Mouse (Mus musculus): ENCODE data around the gene Agbl4. TPM values are rescaled to one million over a fixed set of nuclear protein-coding genes. Genes with fewer than 3 reads are reported as not detected.
A peak's percentile ranks its signal among the peaks of the same experiment; 100 is the strongest.

The Agbl4 gene
- polyA plus RNA-seq, 1 experiment from 2014 or later = 2.7 TPM

DNA sequence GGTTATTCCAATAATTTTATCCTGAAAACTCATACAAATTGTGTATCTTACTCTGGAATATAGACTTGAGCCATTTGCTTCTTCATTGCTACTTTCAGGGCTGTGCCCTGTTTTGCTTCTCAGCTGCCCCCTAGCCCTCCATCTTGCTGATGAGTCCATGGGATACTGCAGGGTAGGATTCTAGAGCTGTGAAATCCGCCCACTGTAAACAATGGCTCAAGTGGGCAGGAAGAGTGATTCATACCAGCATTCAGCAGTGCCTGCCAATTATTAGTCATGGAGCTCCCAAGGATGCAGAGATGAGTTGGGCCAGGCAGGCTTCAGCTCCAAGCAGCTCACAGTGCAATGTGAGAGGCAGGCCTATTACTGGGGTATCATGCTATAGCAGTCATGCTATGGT is 1200.5 kb downstream of the Agbl4 start:
- Histone ChIP-seq H3K4me3 (replicated peaks; ENCODE audit: low read length) (no peak overlapping the region), H3K27me3 (replicated peaks; ENCODE audit: control insufficient read depth, insufficient read depth, low read length) (no peaks in the 10 kb centered on the region)

GRCm38 (mm10) chr4:111603194-111603593 is 1205.7 kb downstream of the Agbl4 start:
- no peaks in the 10 kb centered on the region for H3K9me3 ChIP-seq (ENCODE audit: control insufficient read depth, low read length)
- H3K27me3 ChIP-seq (replicated peaks; ENCODE audit: control insufficient read depth, insufficient read depth, low read length) = no peaks in the 10 kb centered on the region
- H3K4me1 ChIP-seq (replicated peaks; ENCODE audit: control insufficient read depth, insufficient read depth, low read length) = peaks cover under 1% of the 10 kb centered on the region; the same call in 1 of the 2 replicates
- WGBS = 88% methylated on average over 2 of the region's 2 CpGs
- no peak overlapping the region for H3K4me2 ChIP-seq (ENCODE audit: low read length)
- H3K27ac ChIP-seq (ENCODE audit: low read length) = no peak overlapping the region
- no peak overlapping the region for H3K4me3 ChIP-seq (replicated peaks; ENCODE audit: low read length)
- H3K9ac ChIP-seq (replicated peaks; ENCODE audit: low read depth, low read length) = no peak overlapping the region
- ATAC-seq = no peak
- no peaks in the 10 kb centered on the region for H3K36me3 ChIP-seq (ENCODE audit: control insufficient read depth, insufficient read depth)

More for the DNA sequence above, 1200.5 kb downstream of the Agbl4 start:
- H3K9ac ChIP-seq (replicated peaks; ENCODE audit: low read depth, low read length) = no peak overlapping the region
- no peak overlapping the region for H3K27ac ChIP-seq (ENCODE audit: low read length)
- peaks cover 13% of the 10 kb centered on the region for H3K4me1 ChIP-seq (replicated peaks; ENCODE audit: control insufficient read depth, insufficient read depth, low read length)
- H3K4me2 ChIP-seq (ENCODE audit: low read length) = no peak overlapping the region
- H3K36me3 ChIP-seq (ENCODE audit: control insufficient read depth, insufficient read depth) = no peaks in the 10 kb centered on the region
- WGBS = 58% methylated on average over 1 of the region's 1 CpGs
- no peak for ATAC-seq
- no peaks in the 10 kb centered on the region for H3K9me3 ChIP-seq (ENCODE audit: control insufficient read depth, low read length)

DNA sequence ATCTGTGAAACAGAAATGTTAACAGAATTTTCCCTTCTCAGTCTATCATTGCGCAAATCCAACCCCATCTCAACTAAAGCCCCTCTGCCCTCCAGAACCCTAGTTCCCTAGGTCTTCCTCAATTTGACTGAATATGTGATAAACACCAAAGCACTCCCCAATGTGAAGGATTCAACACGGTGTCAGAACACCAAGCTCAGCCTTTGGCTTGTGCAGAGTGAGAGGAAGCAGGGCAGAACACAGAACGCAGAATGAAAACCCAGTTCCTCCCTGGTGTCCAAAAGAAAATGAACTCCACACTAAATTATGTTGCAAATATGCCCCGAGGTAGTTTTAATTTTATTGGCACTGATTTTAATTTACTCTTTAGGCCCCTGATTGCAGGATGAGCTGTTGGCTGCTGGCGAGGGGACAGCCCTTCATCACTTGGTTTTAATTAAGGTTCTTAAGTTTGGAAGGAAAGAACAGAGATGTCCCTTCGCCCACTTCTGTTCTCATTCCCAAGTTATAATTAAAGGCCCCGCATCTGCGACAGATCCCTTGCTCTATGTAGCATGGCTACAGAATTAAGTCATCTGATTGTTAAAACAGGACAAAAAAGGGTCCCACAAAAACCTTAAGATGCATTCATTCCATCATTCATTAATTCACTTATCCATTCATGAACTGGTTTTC is 1210.5 kb downstream of the Agbl4 start:
- Histone ChIP-seq H3K4me1 (replicated peaks; ENCODE audit: control insufficient read depth, insufficient read depth, low read length) (no peaks in the 10 kb centered on the region), H3K4me3 (replicated peaks; ENCODE audit: low read length) (no peak overlapping the region), H3K4me2 (ENCODE audit: low read length) (no peak overlapping the region), H3K36me3 (ENCODE audit: control insufficient read depth, insufficient read depth) (no peaks in the 10 kb centered on the region), H3K27ac (ENCODE audit: low read length) (no peak overlapping the region), H3K27me3 (replicated peaks; ENCODE audit: control insufficient read depth, insufficient read depth, low read length) (no peaks in the 10 kb centered on the region), H3K9me3 (ENCODE audit: control insufficient read depth, low read length) (no peaks in the 10 kb centered on the region), H3K9ac (replicated peaks; ENCODE audit: low read depth, low read length) (no peak overlapping the region)
- ATAC-seq = no peak
- 67% methylated on average over 8 of the region's 8 CpGs for WGBS

GRCm38 (mm10) chr4:111621865-111622264 is 1224.4 kb downstream of the Agbl4 start:
- Histone ChIP-seq H3K36me3 (ENCODE audit: control insufficient read depth, insufficient read depth) (no peaks in the 10 kb centered on the region), H3K27me3 (replicated peaks; ENCODE audit: control insufficient read depth, insufficient read depth, low read length) (no peaks in the 10 kb centered on the region), H3K4me1 (replicated peaks; ENCODE audit: control insufficient read depth, insufficient read depth, low read length) (peaks cover 6% of the 10 kb centered on the region; the same call in 1 of the 2 replicates), H3K9ac (replicated peaks; ENCODE audit: low read depth, low read length) (no peak overlapping the region), H3K4me3 (replicated peaks; ENCODE audit: low read length) (no peak overlapping the region), H3K27ac (ENCODE audit: low read length) (no peak overlapping the region), H3K9me3 (ENCODE audit: control insufficient read depth, low read length) (no peaks in the 10 kb centered on the region), H3K4me2 (ENCODE audit: low read length) (no peak overlapping the region)
- ATAC-seq = 0 out of 2 replicates have a peak, but pooled peaks have one; percentile 43
- WGBS = 24% methylated on average over 2 of the region's 2 CpGs

DNA sequence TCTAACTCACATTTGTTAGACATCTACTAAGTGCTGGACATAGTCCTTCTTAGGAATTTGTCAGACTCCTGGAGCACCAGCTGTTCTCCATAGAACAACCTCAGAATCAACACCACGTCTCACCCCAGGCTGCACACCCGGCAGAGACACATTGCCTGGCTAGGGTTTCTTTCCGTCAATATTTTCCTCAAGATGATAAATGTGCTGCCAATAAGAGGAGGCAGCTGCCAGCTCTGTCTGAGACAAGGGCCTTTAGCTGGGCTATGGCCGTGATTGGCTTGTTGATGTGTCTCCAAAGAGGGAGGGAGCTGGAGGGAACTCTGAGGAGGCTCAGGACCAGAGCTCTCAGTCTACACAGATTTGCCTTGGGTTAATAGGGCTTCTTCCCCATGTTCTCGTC is 1227.5 kb downstream of the Agbl4 start:
- 0 out of 2 replicates have a peak, but pooled peaks have one; percentile 23 for ATAC-seq
- 47% methylated on average over 5 of the region's 5 CpGs for WGBS
- H3K27me3 ChIP-seq (replicated peaks; ENCODE audit: control insufficient read depth, insufficient read depth, low read length) = no peaks in the 10 kb centered on the region
- no peak overlapping the region for H3K4me3 ChIP-seq (replicated peaks; ENCODE audit: low read length)
- peaks cover 6% of the 10 kb centered on the region; the same call in 1 of the 2 replicates for H3K4me1 ChIP-seq (replicated peaks; ENCODE audit: control insufficient read depth, insufficient read depth, low read length)
- H3K27ac ChIP-seq (ENCODE audit: low read length) = no peak overlapping the region
- H3K9me3 ChIP-seq (ENCODE audit: control insufficient read depth, low read length) = no peaks in the 10 kb centered on the region
- no peak overlapping the region for H3K9ac ChIP-seq (replicated peaks; ENCODE audit: low read depth, low read length)
- no peak overlapping the region for H3K4me2 ChIP-seq (ENCODE audit: low read length)
- no peaks in the 10 kb centered on the region for H3K36me3 ChIP-seq (ENCODE audit: control insufficient read depth, insufficient read depth)

DNA sequence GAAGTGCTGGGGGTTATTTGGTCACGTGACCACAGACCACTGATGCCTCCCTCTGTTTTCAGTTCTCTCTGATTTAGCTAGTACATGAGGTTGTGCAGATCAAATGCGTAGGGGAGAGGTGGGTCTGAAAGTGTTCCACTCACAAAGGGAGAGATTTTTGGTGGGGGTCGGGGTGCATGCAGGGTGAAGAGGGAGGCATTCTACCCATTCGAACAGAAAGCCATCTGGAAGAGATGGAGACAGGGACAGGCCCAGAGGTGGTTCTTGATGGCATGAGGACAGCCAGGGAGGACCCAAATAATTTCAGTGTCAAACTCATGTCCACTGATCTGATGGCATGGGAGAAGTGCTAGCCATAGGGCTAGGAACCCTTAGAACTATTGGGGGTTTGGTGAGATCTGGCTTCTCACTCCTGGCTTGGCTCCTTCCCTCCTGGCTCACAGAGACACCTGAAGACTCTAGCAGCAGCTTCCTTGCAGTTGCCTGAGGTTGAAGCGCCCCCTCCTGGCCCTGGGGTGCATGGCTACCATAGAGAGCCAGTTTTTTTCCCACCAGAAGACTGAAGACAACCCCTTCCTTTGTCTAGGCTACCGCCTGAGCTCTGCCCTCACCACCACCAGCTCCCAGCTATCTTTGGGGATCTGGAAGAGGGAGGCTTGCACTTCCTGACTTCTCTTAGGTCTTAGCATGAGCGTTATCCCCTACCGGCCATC is 1228.8 kb downstream of the Agbl4 start:
- H3K27me3 ChIP-seq (replicated peaks; ENCODE audit: control insufficient read depth, insufficient read depth, low read length) = no peaks in the 10 kb centered on the region
- ATAC-seq = peak; percentile 75
- no peak overlapping the region for H3K4me2 ChIP-seq (ENCODE audit: low read length)
- H3K4me3 ChIP-seq (replicated peaks; ENCODE audit: low read length) = no peak overlapping the region
- H3K36me3 ChIP-seq (ENCODE audit: control insufficient read depth, insufficient read depth) = no peaks in the 10 kb centered on the region
- peaks cover 6% of the 10 kb centered on the region; the same call in 1 of the 2 replicates for H3K4me1 ChIP-seq (replicated peaks; ENCODE audit: control insufficient read depth, insufficient read depth, low read length)
- H3K9ac ChIP-seq (replicated peaks; ENCODE audit: low read depth, low read length) = no peak overlapping the region
- 41% methylated on average over 8 of the region's 8 CpGs for WGBS
- no peak overlapping the region for H3K27ac ChIP-seq (ENCODE audit: low read length)
- H3K9me3 ChIP-seq (ENCODE audit: control insufficient read depth, low read length) = no peaks in the 10 kb centered on the region

DNA sequence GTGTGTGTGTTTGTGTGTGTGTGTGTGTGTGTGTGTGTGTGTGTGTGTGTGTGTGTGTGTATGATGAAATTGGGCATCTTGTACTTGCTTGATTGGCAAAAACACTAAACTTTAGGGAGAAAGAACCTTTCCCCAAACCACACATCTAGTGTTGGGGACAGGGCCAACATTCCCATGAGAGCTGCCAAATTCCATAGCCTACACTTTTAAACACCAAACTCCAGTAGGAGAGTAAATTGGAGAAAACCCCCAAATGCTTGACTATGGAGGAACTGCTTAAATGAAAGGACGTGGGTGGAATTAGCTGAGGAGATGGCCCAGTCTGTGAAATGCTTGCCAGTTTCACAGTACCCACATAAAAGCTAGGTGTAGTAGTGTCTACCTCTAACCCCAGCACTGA is 1235.2 kb downstream of the Agbl4 start:
- ATAC-seq = no peak
- WGBS = 56% methylated on average over 1 of the region's 1 CpGs
- Histone ChIP-seq H3K4me2 (ENCODE audit: low read length) (no peak overlapping the region), H3K9me3 (ENCODE audit: control insufficient read depth, low read length) (no peaks in the 10 kb centered on the region), H3K27ac (ENCODE audit: low read length) (no peak overlapping the region), H3K9ac (replicated peaks; ENCODE audit: low read depth, low read length) (no peak overlapping the region), H3K27me3 (replicated peaks; ENCODE audit: control insufficient read depth, insufficient read depth, low read length) (no peaks in the 10 kb centered on the region), H3K36me3 (ENCODE audit: control insufficient read depth, insufficient read depth) (no peaks in the 10 kb centered on the region), H3K4me1 (replicated peaks; ENCODE audit: control insufficient read depth, insufficient read depth, low read length) (peaks cover 10% of the 10 kb centered on the region), H3K4me3 (replicated peaks; ENCODE audit: low read length) (no peak overlapping the region)

DNA sequence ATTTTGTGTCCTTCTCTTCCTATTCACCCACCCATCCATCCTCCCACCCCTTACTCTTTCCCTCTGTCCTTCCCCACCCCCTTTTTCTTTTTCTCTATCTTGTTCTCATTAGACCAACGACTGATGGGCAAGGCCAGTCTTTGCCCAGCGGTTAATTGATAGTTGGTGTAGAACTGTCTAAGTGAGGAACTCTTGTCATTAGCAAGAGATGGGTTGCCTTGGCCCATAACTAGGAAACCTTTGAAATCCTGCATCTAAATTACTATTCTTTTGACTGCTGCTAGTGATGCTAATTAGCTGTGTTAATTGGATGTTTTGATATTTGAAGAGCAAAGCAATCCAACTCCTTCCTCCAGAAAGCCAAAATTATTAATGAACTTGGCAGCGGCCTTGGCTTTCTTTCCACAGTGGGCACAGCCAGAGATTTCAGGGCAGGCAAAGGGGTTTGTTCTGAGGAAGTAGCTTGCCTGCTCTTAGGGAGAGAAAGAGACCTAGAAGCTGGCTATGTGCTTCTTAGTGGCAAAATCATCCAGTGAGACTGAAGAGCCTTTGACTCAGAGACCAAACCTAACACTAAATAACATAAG is 1238.2 kb downstream of the Agbl4 start:
- Histone ChIP-seq H3K27ac (ENCODE audit: low read length) (no peak overlapping the region), H3K9ac (replicated peaks; ENCODE audit: low read depth, low read length) (no peak overlapping the region), H3K4me3 (replicated peaks; ENCODE audit: low read length) (no peak overlapping the region), H3K36me3 (ENCODE audit: control insufficient read depth, insufficient read depth) (no peaks in the 10 kb centered on the region), H3K9me3 (ENCODE audit: control insufficient read depth, low read length) (no peaks in the 10 kb centered on the region), H3K27me3 (replicated peaks; ENCODE audit: control insufficient read depth, insufficient read depth, low read length) (no peaks in the 10 kb centered on the region), H3K4me1 (replicated peaks; ENCODE audit: control insufficient read depth, insufficient read depth, low read length) (peaks cover 10% of the 10 kb centered on the region), H3K4me2 (ENCODE audit: low read length) (no peak overlapping the region)
- 19% methylated on average over 3 of the region's 3 CpGs for WGBS
- peak; percentile 86 for ATAC-seq

GRCm38 (mm10) chr4:111638948-111639708 is 1241.7 kb downstream of the Agbl4 start:
- Histone ChIP-seq H3K9ac (replicated peaks; ENCODE audit: low read depth, low read length) (no peak overlapping the region), H3K4me1 (replicated peaks; ENCODE audit: control insufficient read depth, insufficient read depth, low read length) (peaks cover 10% of the 10 kb centered on the region), H3K27ac (ENCODE audit: low read length) (no peak overlapping the region), H3K27me3 (replicated peaks; ENCODE audit: control insufficient read depth, insufficient read depth, low read length) (0 out of 2 replicates have a peak, but pooled peaks cover 2% of the 10 kb centered on the region), H3K4me2 (ENCODE audit: low read length) (no peak overlapping the region), H3K9me3 (ENCODE audit: control insufficient read depth, low read length) (no peaks in the 10 kb centered on the region), H3K4me3 (replicated peaks; ENCODE audit: low read length) (no peak overlapping the region), H3K36me3 (ENCODE audit: control insufficient read depth, insufficient read depth) (no peaks in the 10 kb centered on the region)
- 67% methylated on average over 5 of the region's 5 CpGs for WGBS
- ATAC-seq = no peak
